Mouse (Mus musculus): Measurements from ENCODE around the gene Gdi1. TPM values are rescaled to one million over a fixed set of nuclear protein-coding genes. Genes with fewer than 3 reads are reported as not detected.
A peak's percentile ranks its signal among the peaks of the same experiment; 100 is the strongest.
"Not testable (repeated sequence)": the region's sequence is repeated elsewhere in the genome, so short reads cannot be mapped to it uniquely, and the experiment has no call there.

Gene Gdi1
- total RNA-seq, 2 experiments from 2014 or later: 135 to 153 TPM

DNA sequence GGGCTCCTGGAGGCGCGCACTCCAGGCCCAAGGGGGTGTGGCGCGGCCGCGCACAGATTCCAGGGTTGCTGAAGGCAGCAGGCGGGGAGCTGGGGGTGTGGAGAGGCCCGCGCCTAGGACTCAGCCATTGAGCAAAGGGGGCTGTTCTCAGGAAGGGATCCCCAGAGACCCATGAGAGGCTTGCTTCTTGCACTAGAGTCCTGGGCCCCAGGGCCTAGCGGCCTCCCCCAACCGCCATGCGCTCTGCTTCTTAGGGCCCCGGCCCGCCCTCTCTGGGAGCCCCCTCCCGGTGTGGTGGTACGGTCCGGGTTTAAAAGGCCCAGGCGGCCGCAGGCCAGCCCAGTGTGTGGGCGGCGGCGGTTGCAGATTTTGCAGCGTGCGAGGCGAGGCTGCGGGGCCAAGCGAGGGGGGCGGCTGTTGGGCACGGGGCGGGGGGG, 23.9 kb downstream of the Gdi1 start, which contains the start of gene Plxna3:
Plxna3 (plus strand) TSS at position 342 of the 437 bp plus-strand sequence.
- peak; percentile 83 for DNase-seq

DNA sequence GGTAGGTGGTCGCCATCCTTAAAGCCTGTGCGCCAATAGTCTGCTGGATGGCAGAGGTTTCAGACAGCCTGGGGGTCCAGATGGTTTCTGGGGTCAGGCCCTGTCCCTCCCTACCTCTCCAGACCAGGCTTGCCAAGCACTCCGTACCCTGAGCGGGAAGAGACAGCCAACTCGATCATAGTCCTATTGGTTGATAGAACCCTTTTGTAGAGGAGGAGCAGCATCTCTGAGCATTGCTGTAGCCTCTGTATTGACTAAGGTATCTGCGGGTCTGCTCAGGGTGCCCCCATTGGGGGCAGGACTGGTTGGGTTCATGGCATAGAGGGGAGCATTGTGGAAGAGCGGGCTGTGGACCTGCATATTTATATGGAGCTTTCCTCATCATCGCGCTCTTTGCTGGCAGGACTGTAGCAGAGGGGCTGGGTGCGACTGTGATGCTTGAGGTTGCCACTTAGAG, 24.4 kb downstream of the Gdi1 start:
- no peak for DNase-seq

DNA sequence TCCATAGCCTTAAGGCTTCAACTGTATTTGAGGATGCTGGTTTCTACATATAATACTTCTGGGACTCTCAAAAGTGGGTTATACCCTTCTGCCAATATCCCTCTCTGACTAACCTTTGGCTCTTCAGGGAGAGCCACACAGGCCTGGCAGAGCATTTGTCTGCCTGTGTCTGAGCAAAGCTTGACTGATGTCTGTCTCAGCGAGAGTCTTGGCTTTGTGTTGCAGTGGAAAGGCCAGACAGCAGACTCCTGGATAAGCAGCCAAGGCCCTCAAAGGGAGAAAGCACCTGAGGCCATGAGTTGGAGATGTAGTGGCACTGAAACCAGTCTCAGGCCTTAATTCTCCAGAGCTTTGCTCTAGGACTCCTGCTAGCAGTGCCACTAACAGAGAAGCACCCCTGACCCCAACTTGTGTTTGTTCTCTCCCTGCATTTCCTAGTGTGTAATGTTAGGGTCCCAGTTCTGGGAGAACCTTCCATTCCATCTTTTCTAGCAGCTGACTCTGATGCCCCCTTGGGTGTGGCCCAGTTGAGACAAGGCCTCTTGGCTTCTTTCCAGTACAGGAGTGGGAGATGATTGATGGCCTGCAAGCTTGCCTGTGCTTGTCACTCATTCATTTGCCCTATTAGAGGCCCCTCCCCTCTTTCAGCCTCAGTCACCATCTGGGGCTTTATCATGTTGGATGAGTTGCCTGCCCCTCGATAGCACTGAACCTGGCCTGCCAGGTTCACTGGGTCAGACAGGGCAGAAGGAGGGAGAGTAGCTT, 25.6 kb downstream of the Gdi1 start:
- no peak for DNase-seq

DNA sequence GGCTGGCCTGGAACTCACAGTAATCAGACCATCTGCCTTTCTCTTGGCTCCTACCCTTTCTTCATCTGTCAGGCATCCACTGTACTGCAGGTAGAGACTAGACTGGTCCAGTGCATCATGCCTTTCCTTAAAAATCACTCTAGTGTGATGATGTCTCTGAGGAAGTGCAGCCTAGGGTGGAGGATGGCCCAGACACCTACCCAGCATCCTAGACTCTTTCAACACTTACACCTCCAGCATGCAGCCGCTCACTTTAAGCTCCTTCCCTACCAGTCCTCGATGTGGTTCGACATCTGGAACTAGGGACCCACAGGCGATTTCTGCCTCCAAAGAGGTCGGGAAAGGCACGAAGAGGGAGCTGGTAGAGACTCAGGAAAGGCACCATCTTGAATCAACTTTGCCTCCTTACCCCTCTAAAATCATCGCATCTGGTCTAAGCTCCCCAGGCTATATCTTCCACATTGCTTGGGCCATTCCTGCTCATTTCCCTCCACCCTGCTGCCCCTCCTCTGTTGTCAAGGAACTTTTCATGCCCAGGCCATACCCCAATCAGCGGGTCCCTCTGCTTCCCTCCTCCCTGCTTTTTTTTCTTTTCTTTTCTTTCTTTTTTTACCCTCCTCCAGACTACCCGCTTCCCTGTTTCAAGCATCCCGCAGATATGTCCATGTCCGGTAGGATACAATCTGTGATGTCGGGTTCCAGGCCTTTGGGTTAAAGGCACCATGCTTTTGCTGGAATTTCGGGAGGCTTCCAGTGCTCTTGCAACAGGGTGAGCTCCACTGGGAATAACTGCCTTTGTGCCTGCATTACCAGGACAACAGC, 48.1 kb downstream of the Gdi1 start:
- no peak for DNase-seq

DNA sequence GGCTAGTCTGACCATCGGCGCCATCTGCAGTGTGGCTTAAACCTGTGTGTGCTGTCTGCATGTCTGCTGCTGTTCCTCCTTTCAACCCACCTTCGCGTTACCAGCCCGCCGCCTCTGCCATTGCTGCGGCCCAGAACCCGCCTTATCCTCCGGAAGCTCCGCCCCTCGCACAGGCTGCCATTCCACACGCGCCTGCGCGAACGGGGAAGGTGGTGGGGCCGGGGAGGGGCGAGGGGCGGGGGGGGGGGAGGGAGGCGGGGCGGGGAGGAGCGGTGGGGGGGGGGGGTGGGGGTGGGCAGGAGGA, 48.6 kb downstream of the Gdi1 start, which contains the start of gene Lage3:
Lage3 (minus strand) TSS at position 152 of the 304 bp plus-strand sequence.
- peak; percentile 85 for DNase-seq

DNA sequence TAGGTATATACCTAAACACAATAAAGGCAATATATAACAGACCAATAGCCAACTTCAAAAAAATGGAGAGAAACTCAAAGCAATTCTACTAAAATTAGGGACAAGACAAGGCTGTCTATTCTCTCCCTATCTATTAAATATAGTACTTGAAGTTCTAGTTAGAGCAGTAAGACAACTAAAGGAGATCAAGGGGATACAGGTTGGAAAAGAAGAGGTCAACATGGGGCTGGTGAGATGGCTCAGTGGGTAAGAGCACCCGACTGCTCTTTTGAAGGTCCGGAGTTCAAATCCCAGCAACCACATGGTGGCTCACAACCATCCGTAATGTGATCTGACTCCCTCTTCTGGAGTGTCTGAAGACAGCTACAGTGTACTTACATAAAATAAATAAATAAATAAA, 52.3 kb downstream of the Gdi1 start:
- DNase-seq: not testable (repeated sequence)

DNA sequence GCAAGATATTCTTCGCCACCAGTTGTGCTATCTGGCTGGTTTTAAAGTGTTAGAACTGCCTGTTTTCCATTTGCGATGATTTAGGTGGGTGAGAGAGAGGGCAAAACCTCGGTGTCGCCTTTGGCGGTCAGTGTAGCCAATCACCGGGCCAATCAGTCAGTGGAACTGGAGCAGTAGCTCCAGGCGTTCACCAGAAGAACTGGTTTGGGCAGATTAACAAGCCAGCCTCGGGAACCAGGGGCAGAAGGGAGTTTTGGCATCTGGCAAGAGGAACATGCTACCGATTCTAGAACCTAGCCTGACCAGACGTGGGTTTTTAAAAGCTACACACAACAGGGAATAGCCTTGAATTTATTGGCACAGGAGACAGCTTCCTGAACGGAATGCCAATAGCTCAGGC, 54.4 kb downstream of the Gdi1 start:
- no peak for DNase-seq

Small RNA genes within 50 kb of the gene (microRNA-seq; reads per million reads assigned to microRNA genes)
- gene Mir7091 (not detected), gene Mir7092 (not detected)

Other genes starting within 250 kb of the Gdi1 start
- not detected for gene Opn1mw, start 177.5 kb upstream of the Gdi1 start, total RNA-seq (2021)
- gene Mecp2, start 169.6 kb upstream of the Gdi1 start, total RNA-seq (2021): 10 to 100 TPM; 30.1 to 34.9 TPM
- gene Tex28, start 137.2 kb upstream of the Gdi1 start, total RNA-seq (2021): not detected
- not detected for gene Tktl1, start 127.7 kb upstream of the Gdi1 start, total RNA-seq (2021)
- 100 to 1,000 TPM; 151 to 183 TPM for gene Flna, start 55.2 kb upstream of the Gdi1 start, total RNA-seq (2021)
- 10 to 100 TPM; 38.0 to 45.0 TPM for gene Emd, start 50.3 kb upstream of the Gdi1 start, total RNA-seq (2021)
- 100 to 1,000 TPM; 377 to 392 TPM for gene Rpl10, start 34.2 kb upstream of the Gdi1 start, total RNA-seq (2021)
- 10 to 100 TPM; 57.6 to 90.8 TPM for gene Taz, start 23.1 kb upstream of the Gdi1 start, total RNA-seq (2021)
- gene Dnase1l1, start 22.7 kb upstream of the Gdi1 start, total RNA-seq (2021): 10 to 100 TPM; 10.5 to 19.1 TPM
- 100 to 1,000 TPM; 121 to 125 TPM for gene Atp6ap1, start 7.9 kb upstream of the Gdi1 start, total RNA-seq (2021)
- 10 to 100 TPM; 44.1 to 45.9 TPM for gene Fam50a, start 8.0 kb downstream of the Gdi1 start, total RNA-seq (2021)
- 10 to 100 TPM in 1 of 2 experiments, 1 to 10 TPM in 1; 7.4 to 10.9 TPM for gene Plxna3, start 24.1 kb downstream of the Gdi1 start, total RNA-seq (2021)
- gene Lage3, start 48.6 kb downstream of the Gdi1 start, total RNA-seq (2021): 10 to 100 TPM; 64.9 to 73.8 TPM
- gene Ubl4a, start 68.2 kb downstream of the Gdi1 start, total RNA-seq (2021): 10 to 100 TPM; 43.6 to 46.0 TPM
- 10 to 100 TPM; 12.4 to 15.9 TPM for gene Slc10a3, start 68.4 kb downstream of the Gdi1 start, total RNA-seq (2021)
- gene Fam3a, start 88.3 kb downstream of the Gdi1 start, total RNA-seq (2021): 10 to 100 TPM; 23.6 to 26.0 TPM
- gene Ikbkg, start 88.3 kb downstream of the Gdi1 start, total RNA-seq (2021): 10 to 100 TPM; 49.7 to 59.3 TPM
- 10 to 100 TPM; 75.5 to 83.1 TPM for gene G6pdx, start 124.2 kb downstream of the Gdi1 start, total RNA-seq (2021)
- not detected for gene Gm6880, start 176.4 kb downstream of the Gdi1 start, total RNA-seq (2021)

Data from adrenal gland, postnatal 10 days (tissue).